Mouse (Mus musculus): ENCODE measurements around the gene Tfap2a. TPM values are rescaled to one million over a fixed set of nuclear protein-coding genes. Genes with fewer than 3 reads are reported as not detected.

Gene Tfap2a
- polyA plus RNA-seq (2014; fragmentation: Nextera tagmentation; extraction: Ambion mirVana), result 7.2 and 7.3 TPM in 2 replicates

DNA sequence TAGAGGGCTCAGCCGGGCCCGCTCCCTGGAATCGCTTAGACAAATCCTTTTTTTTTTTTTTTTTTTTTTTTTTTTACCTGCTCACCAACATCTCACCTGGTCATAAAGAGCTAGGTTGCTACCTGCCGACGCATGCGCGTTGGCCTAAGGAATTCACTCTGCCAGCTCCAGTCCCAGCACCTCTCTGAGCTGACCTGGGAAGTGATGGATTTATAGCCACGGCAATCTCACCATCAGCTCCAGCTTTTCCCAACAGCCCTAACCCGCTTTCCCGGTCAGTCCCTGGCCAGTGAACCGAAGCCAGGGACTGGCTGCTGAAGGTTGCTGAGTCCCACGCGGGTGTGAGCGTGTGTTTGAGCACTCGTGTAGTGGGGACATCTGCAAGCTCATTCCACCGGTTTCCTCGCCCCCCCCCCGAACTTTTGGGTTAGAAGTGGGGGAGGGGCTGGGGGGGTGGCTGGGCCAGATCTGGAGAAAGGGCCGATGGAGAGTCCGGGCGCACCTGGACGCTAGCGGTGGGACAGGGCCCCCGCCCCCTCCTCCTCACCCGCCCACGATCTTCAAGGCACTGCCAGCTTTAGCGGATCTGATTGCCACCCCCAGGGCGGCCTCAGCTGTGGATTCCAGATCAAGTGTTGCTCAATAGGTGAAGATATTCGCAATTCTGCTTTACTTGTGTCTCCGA is at the start of gene Tfap2a:
Tfap2a (minus strand) TSS at position 181 of the 685 bp plus-strand sequence.
- no peaks in the 10 kb centered on the region for H3K9me3 ChIP-seq (ENCODE audit: control insufficient read depth, low read length)
- H3K9ac ChIP-seq (ENCODE audit: low read length), result no peak within 1 kb of the TSS
- peak; percentile 63 for DNase-seq (ENCODE audit: low spot score)
- H3K4me1 ChIP-seq (ENCODE audit: control insufficient read depth, insufficient read depth, low read length), result peaks cover 11% of the 10 kb centered on the region
- H3K27me3 ChIP-seq (ENCODE audit: control insufficient read depth, insufficient read depth, low read length), result peaks cover 91% of the 10 kb centered on the region
- H3K36me3 ChIP-seq (ENCODE audit: control insufficient read depth, insufficient read depth, low read length), result no peaks in the 10 kb centered on the region
- no peak within 1 kb of the TSS for H3K27ac ChIP-seq (replicated peaks; ENCODE audit: low read depth, low read length)
- WGBS, result 0% methylated on average over 29 of the region's 30 CpGs
- ATAC-seq (ENCODE audit: insufficient number of reproducible peaks, low FRiP score, low TSS enrichment, low read depth), result no peak
- peak within 1 kb of the TSS; percentile 34; the same call in 1 of the 2 replicates for H3K4me2 ChIP-seq (ENCODE audit: low read depth, severe bottlenecking)
- H3K4me3 ChIP-seq (ENCODE audit: low read depth, low read length), result peak within 1 kb of the TSS; percentile 14; the same call in 1 of the 2 replicates

DNA sequence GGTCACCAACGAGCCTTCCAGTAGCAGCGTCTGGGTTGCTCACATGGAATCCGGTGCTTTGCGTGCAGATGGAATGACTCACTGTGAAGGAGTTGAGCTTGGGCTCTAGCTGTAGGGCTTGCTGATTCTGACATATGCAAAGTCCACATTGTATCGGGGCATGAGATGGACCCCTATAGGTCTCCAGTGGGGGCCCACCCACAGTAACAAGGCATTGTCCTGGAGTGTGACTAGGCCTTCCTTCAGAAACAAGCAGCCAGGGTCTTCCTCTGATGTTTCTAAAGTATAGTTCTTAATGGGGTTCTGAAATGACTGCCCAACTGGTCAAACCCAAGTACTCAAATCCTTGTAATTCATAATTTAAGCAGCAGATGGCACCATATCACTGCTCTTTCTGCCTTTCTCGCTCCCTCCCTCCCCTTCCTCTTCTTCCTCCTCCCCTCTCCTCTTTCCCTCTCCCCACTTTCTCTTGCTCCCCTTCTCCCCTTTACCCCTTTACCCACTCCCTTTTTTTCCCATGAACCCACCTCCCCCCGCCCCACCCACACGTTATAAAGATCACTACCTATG is 46.1 kb upstream of the Tfap2a start:
- ATAC-seq (ENCODE audit: insufficient number of reproducible peaks, low FRiP score, low TSS enrichment, low read depth) (no peak), DNase-seq (ENCODE audit: low spot score) (no peak)
- WGBS, result 52% methylated on average over 8 of the region's 8 CpGs
- H3K27ac ChIP-seq (replicated peaks; ENCODE audit: low read depth, low read length), result no peak overlapping the region
- no peaks in the 10 kb centered on the region for H3K27me3 ChIP-seq (ENCODE audit: control insufficient read depth, insufficient read depth, low read length)
- H3K4me1 ChIP-seq (ENCODE audit: control insufficient read depth, insufficient read depth, low read length), result no peaks in the 10 kb centered on the region
- H3K36me3 ChIP-seq (ENCODE audit: control insufficient read depth, insufficient read depth, low read length), result no peaks in the 10 kb centered on the region
- no peak overlapping the region for H3K4me3 ChIP-seq (ENCODE audit: low read depth, low read length)
- no peak overlapping the region for H3K4me2 ChIP-seq (ENCODE audit: low read depth, severe bottlenecking)
- H3K9ac ChIP-seq (ENCODE audit: low read length), result no peak overlapping the region
- H3K9me3 ChIP-seq (ENCODE audit: control insufficient read depth, low read length), result no peaks in the 10 kb centered on the region

DNA sequence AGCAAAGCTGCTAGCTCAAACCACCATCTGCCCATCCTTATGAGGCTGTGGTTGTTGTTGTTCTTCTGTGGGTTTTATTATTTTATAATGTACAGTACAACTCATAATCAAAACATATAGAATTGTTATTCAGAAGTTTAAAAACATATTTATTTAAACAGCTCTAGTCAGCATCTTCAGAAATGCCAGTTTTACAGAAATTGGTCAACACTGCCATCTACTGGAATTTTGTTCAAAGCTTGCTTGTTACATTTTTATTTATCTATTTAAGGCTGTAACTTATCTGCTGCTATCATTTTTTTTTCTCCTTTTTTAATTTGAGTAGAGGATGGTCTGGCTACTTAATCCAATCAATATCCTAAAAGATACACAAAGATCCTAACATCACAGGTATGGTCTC is 19.8 kb upstream of the Tfap2a start:
- Histone ChIP-seq H3K27me3 (ENCODE audit: control insufficient read depth, insufficient read depth, low read length) (no peaks in the 10 kb centered on the region), H3K27ac (replicated peaks; ENCODE audit: low read depth, low read length) (no peak overlapping the region), H3K4me2 (ENCODE audit: low read depth, severe bottlenecking) (no peak overlapping the region), H3K9me3 (ENCODE audit: control insufficient read depth, low read length) (no peaks in the 10 kb centered on the region), H3K4me1 (ENCODE audit: control insufficient read depth, insufficient read depth, low read length) (no peaks in the 10 kb centered on the region), H3K9ac (ENCODE audit: low read length) (no peak overlapping the region), H3K4me3 (ENCODE audit: low read depth, low read length) (no peak overlapping the region), H3K36me3 (ENCODE audit: control insufficient read depth, insufficient read depth, low read length) (no peaks in the 10 kb centered on the region)
- DNase-seq (ENCODE audit: low spot score) (no peak), ATAC-seq (ENCODE audit: insufficient number of reproducible peaks, low FRiP score, low TSS enrichment, low read depth) (no peak)

DNA sequence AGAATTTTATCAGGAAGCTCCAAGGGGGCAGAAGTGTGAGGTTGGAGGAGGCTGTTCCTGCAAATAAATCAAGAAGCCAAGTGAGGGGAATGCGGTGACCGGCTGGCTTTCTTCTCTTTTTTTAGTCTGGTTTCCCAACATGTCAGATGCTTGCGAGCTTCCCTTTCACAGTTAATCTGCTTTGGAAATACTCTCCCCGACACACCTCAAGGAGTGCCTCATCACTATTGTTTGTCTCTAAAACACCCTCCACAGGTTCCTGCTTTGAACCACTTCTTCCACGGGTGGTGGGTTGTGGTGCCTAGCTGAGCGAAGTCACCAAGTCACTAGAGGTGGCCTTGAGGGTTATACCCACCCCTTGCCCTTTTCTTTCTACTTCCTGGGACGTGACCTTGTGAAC is 18.2 kb upstream of the Tfap2a start:
- Histone ChIP-seq H3K9me3 (ENCODE audit: control insufficient read depth, low read length) (no peaks in the 10 kb centered on the region), H3K4me3 (ENCODE audit: low read depth, low read length) (no peak overlapping the region), H3K27ac (replicated peaks; ENCODE audit: low read depth, low read length) (no peak overlapping the region), H3K36me3 (ENCODE audit: control insufficient read depth, insufficient read depth, low read length) (no peaks in the 10 kb centered on the region), H3K4me2 (ENCODE audit: low read depth, severe bottlenecking) (no peak overlapping the region), H3K9ac (ENCODE audit: low read length) (no peak overlapping the region), H3K27me3 (ENCODE audit: control insufficient read depth, insufficient read depth, low read length) (no peaks in the 10 kb centered on the region), H3K4me1 (ENCODE audit: control insufficient read depth, insufficient read depth, low read length) (no peaks in the 10 kb centered on the region)
- WGBS, result 74% methylated on average over 7 of the region's 7 CpGs
- DNase-seq (ENCODE audit: low spot score), result no peak
- no peak for ATAC-seq (ENCODE audit: insufficient number of reproducible peaks, low FRiP score, low TSS enrichment, low read depth)

DNA sequence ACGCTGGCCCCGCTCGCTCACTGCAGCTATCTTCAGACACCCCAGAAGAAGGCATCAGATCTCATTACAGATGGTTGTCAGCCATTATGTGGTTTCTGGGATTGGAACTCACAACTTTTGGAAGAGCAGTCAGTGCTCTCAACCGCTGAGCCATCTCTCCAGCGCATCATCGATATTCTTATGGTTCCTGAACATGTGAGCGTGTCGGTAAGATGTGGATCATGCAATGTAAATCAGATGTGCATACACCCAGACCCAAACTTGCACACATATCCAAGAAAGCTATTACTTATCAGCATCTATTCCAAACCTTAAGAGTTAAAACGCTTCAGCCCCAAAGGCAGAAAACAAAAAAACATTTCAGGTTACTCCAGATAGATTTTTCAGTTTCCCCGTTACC is 15.9 kb upstream of the Tfap2a start:
- Histone ChIP-seq H3K4me2 (ENCODE audit: low read depth, severe bottlenecking) (no peak overlapping the region), H3K27me3 (ENCODE audit: control insufficient read depth, insufficient read depth, low read length) (no peaks in the 10 kb centered on the region), H3K27ac (replicated peaks; ENCODE audit: low read depth, low read length) (no peak overlapping the region), H3K9ac (ENCODE audit: low read length) (no peak overlapping the region), H3K9me3 (ENCODE audit: control insufficient read depth, low read length) (no peaks in the 10 kb centered on the region), H3K36me3 (ENCODE audit: control insufficient read depth, insufficient read depth, low read length) (no peaks in the 10 kb centered on the region), H3K4me1 (ENCODE audit: control insufficient read depth, insufficient read depth, low read length) (no peaks in the 10 kb centered on the region), H3K4me3 (ENCODE audit: low read depth, low read length) (no peak overlapping the region)
- DNase-seq (ENCODE audit: low spot score), result no peak
- WGBS, result 92% methylated on average over 10 of the region's 10 CpGs
- no peak for ATAC-seq (ENCODE audit: insufficient number of reproducible peaks, low FRiP score, low TSS enrichment, low read depth)

DNA sequence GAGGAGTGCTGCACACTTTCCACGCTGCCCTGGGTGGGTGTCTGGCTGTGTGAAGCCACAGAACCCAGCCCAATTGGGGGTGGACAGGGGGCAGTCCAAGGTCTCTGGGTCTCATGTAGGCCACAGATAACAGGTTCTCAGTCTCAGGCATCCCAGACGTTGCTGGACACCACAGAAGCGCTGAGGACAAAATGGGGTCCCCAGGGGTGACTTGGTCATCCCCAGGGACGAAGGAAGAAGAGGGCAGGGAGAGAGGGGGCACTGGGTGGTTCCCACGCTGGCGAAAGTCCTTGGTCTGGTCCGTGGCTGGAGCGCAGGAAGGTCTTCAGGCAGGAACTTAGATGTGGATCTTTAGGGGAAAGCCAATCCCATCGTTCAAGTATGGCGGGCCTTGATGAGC is 13.7 kb upstream of the Tfap2a start:
- Histone ChIP-seq H3K9ac (ENCODE audit: low read length) (no peak overlapping the region), H3K9me3 (ENCODE audit: control insufficient read depth, low read length) (no peaks in the 10 kb centered on the region), H3K4me3 (ENCODE audit: low read depth, low read length) (no peak overlapping the region), H3K36me3 (ENCODE audit: control insufficient read depth, insufficient read depth, low read length) (no peaks in the 10 kb centered on the region), H3K4me1 (ENCODE audit: control insufficient read depth, insufficient read depth, low read length) (no peaks in the 10 kb centered on the region), H3K27me3 (ENCODE audit: control insufficient read depth, insufficient read depth, low read length) (no peaks in the 10 kb centered on the region), H3K4me2 (ENCODE audit: low read depth, severe bottlenecking) (no peak overlapping the region), H3K27ac (replicated peaks; ENCODE audit: low read depth, low read length) (no peak overlapping the region)
- ATAC-seq (ENCODE audit: insufficient number of reproducible peaks, low FRiP score, low TSS enrichment, low read depth), result no peak
- 92% methylated on average over 10 of the region's 10 CpGs for WGBS
- DNase-seq (ENCODE audit: low spot score), result no peak

DNA sequence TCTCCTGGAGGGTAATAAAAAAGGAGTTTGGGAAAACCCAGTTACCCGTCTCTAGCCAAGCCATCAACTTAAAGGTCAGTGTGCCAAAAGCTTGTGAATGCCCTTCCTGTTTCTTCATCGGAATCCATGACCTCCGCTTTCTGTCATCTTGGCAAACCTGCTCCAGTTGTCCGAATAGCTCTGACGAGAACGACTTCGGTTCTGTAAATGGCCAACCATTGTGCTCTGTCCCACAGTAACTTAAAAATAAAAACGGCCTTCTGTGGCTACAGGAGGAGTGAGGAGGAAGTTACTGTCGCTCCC is 11.4 kb upstream of the Tfap2a start:
- H3K9ac ChIP-seq (ENCODE audit: low read length), result no peak overlapping the region
- peaks cover 11% of the 10 kb centered on the region for H3K27me3 ChIP-seq (ENCODE audit: control insufficient read depth, insufficient read depth, low read length)
- H3K4me3 ChIP-seq (ENCODE audit: low read depth, low read length), result no peak overlapping the region
- DNase-seq (ENCODE audit: low spot score), result no peak
- peaks cover 3% of the 10 kb centered on the region; the same call in 1 of the 2 replicates for H3K4me1 ChIP-seq (ENCODE audit: control insufficient read depth, insufficient read depth, low read length)
- H3K36me3 ChIP-seq (ENCODE audit: control insufficient read depth, insufficient read depth, low read length), result no peaks in the 10 kb centered on the region
- 72% methylated on average over 9 of the region's 9 CpGs for whole genome bisulfite sequencing
- H3K9me3 ChIP-seq (ENCODE audit: control insufficient read depth, low read length), result no peaks in the 10 kb centered on the region
- peak overlapping the region; percentile 32 for H3K4me2 ChIP-seq (ENCODE audit: low read depth, severe bottlenecking)
- no peak for ATAC-seq (ENCODE audit: insufficient number of reproducible peaks, low FRiP score, low TSS enrichment, low read depth)
- no peak overlapping the region for H3K27ac ChIP-seq (replicated peaks; ENCODE audit: low read depth, low read length)

DNA sequence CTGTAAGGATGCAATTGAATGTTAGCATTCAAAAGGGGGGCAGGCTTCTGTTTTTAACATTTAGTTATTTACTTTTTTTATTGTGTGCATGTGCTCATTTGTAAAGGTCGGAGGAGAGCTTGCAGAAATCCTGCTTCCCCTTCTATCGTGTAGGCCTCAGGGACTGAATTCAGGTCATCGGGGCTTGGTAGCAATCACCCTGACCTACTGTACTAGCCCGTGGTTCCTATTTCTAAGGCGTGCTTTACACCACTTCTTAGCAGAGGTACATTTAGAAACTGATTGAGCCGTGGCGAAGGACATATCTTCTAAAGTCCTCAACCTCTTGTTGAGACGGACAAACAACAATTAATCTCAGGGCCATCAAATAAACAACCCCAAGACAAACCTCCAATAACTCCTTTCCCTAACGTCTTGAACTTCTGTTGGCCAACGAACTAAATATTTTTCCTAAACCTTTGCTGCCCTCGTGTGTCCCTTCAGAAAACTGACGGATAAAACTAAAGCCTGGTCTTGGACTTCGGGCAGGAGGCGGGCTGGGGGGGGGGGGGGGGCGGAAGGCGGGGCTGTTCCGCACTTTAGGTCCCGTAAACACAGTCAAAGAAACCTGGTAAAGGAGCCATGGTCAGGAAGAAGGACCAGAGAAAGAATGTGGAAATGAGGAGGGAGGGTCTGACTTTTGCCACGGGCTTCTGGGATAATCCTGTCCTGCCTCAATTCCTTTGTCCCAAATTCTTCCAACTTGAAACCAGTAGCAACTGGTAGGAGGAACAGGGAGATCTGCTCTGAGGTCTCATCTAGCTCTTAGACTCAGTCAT is 10.8 kb upstream of the Tfap2a start:
- H3K9ac ChIP-seq (ENCODE audit: low read length), result no peak overlapping the region

More for the DNA sequence above, 10.8 kb upstream of the Tfap2a start:
- Histone ChIP-seq H3K9me3 (ENCODE audit: control insufficient read depth, low read length) (no peaks in the 10 kb centered on the region), H3K4me3 (ENCODE audit: low read depth, low read length) (no peak overlapping the region), H3K4me2 (ENCODE audit: low read depth, severe bottlenecking) (peak overlapping the region; percentile 32), H3K4me1 (ENCODE audit: control insufficient read depth, insufficient read depth, low read length) (peaks cover 6% of the 10 kb centered on the region; the same call in 1 of the 2 replicates), H3K27ac (replicated peaks; ENCODE audit: low read depth, low read length) (no peak overlapping the region), H3K27me3 (ENCODE audit: control insufficient read depth, insufficient read depth, low read length) (peaks cover 17% of the 10 kb centered on the region), H3K36me3 (ENCODE audit: control insufficient read depth, insufficient read depth, low read length) (no peaks in the 10 kb centered on the region)
- WGBS, result 12% methylated on average over 19 of the region's 19 CpGs
- DNase-seq (ENCODE audit: low spot score) (peak; percentile 60), ATAC-seq (ENCODE audit: insufficient number of reproducible peaks, low FRiP score, low TSS enrichment, low read depth) (no peak)

All from limb, embryonic 11.5 days (tissue).